Mouse (Mus musculus) bone marrow macrophage, adult 2 months (primary cell): Measurements from ENCODE around the gene Col23a1.

Source experiments
- CTCF ChIP-seq: IDR thresholded peaks from 2 replicates; pipeline ENCODE4 v1.5.1; 2012; ENCODE audit warnings: low read depth, mild to moderate bottlenecking, low read length, moderate library complexity
- POLR2A ChIP-seq: IDR thresholded peaks from 2 replicates; pipeline ENCODE4 v1.6.1; 2012; ENCODE audit warnings: mild to moderate bottlenecking, low read depth, low read length, borderline replicate concordance

DNA sequence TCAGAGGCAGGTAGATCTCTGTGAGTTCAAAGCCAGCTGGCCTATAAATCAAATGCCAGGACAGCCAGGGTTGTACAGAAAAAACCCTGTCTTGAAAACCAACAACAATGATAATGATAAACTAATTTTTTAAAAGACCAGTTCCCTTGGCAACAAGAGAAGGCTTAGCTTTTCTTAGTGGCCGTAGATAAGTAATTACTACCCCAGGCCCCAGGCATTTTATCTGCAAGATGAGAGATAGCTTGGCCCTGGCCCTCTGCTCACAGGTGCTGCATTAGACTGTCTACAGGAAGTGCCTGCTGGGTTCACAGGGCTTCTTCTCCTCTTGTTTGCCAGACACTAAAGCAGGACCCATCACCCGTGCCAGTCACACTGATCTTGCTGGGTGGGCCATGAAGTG is 265.3 kb downstream of the Col23a1 start:
- TF ChIP-seq CTCF (no peak), POLR2A (no peak)
